Mouse (Mus musculus): Measurements from ENCODE around the gene Etl4. TPM values are rescaled to one million over a fixed set of nuclear protein-coding genes. Genes with fewer than 3 reads are reported as not detected.

The Etl4 gene
- polyA plus RNA-seq, 1 experiment = 154 TPM

GRCm38 (mm10) chr2:20394083-20394482 is 484.5 kb downstream of the Etl4 start:
- no peak overlapping the region for H3K4me3 ChIP-seq (ENCODE audit: low read depth, low read length)
- H3K9me3 ChIP-seq (replicated peaks; ENCODE audit: control insufficient read depth, insufficient read depth, low read length, poor library complexity, severe bottlenecking) = peaks cover 3% of the 10 kb centered on the region
- H3K27ac ChIP-seq (ENCODE audit: insufficient read depth, low read length) = no peak overlapping the region
- no peaks in the 10 kb centered on the region for H3K27me3 ChIP-seq (ENCODE audit: control insufficient read depth, insufficient read depth, low read length, poor library complexity, severe bottlenecking)
- no peaks in the 10 kb centered on the region for H3K36me3 ChIP-seq (ENCODE audit: control insufficient read depth, insufficient read depth, low read length, poor library complexity, severe bottlenecking)
- H3K4me1 ChIP-seq (ENCODE audit: control insufficient read depth, insufficient read depth, low read length) = no peaks in the 10 kb centered on the region
- H3K9ac ChIP-seq (ENCODE audit: low read depth, poor library complexity, severe bottlenecking) = no peak overlapping the region
- TF ChIP-seq POLR2A (IDR thresholded peaks at IDR 0.05; ENCODE audit: insufficient read depth, low read length) (no peak), CTCF (IDR thresholded peaks at IDR 0.05; ENCODE audit: low read depth, low read length) (no peak), EP300 (IDR thresholded peaks at IDR 0.05; ENCODE audit: insufficient read depth, low read depth, low read length) (no peak)

GRCm38 (mm10) chr2:20396978-20397377 is 487.4 kb downstream of the Etl4 start:
- no peak overlapping the region for H3K9ac ChIP-seq (ENCODE audit: low read depth, poor library complexity, severe bottlenecking)
- no peaks in the 10 kb centered on the region for H3K4me1 ChIP-seq (ENCODE audit: control insufficient read depth, insufficient read depth, low read length)
- no peaks in the 10 kb centered on the region for H3K27me3 ChIP-seq (ENCODE audit: control insufficient read depth, insufficient read depth, low read length, poor library complexity, severe bottlenecking)
- no peaks in the 10 kb centered on the region for H3K9me3 ChIP-seq (replicated peaks; ENCODE audit: control insufficient read depth, insufficient read depth, low read length, poor library complexity, severe bottlenecking)
- H3K27ac ChIP-seq (ENCODE audit: insufficient read depth, low read length) = no peak overlapping the region
- no peak for TF ChIP-seq POLR2A (IDR thresholded peaks at IDR 0.05; ENCODE audit: insufficient read depth, low read length)
- TF ChIP-seq CTCF (IDR thresholded peaks at IDR 0.05; ENCODE audit: low read depth, low read length) = no peak
- TF ChIP-seq EP300 (IDR thresholded peaks at IDR 0.05; ENCODE audit: insufficient read depth, low read depth, low read length) = no peak
- no peak overlapping the region for H3K4me3 ChIP-seq (ENCODE audit: low read depth, low read length)
- H3K36me3 ChIP-seq (ENCODE audit: control insufficient read depth, insufficient read depth, low read length, poor library complexity, severe bottlenecking) = no peaks in the 10 kb centered on the region

GRCm38 (mm10) chr2:20400556-20400955 is 491.0 kb downstream of the Etl4 start:
- Histone ChIP-seq H3K9ac (ENCODE audit: low read depth, poor library complexity, severe bottlenecking) (no peak overlapping the region), H3K4me3 (ENCODE audit: low read depth, low read length) (no peak overlapping the region), H3K27me3 (ENCODE audit: control insufficient read depth, insufficient read depth, low read length, poor library complexity, severe bottlenecking) (no peaks in the 10 kb centered on the region), H3K4me1 (ENCODE audit: control insufficient read depth, insufficient read depth, low read length) (no peaks in the 10 kb centered on the region), H3K36me3 (ENCODE audit: control insufficient read depth, insufficient read depth, low read length, poor library complexity, severe bottlenecking) (no peaks in the 10 kb centered on the region), H3K9me3 (replicated peaks; ENCODE audit: control insufficient read depth, insufficient read depth, low read length, poor library complexity, severe bottlenecking) (no peaks in the 10 kb centered on the region), H3K27ac (ENCODE audit: insufficient read depth, low read length) (no peak overlapping the region)
- no peak for TF ChIP-seq POLR2A (IDR thresholded peaks at IDR 0.05; ENCODE audit: insufficient read depth, low read length)
- TF ChIP-seq CTCF (IDR thresholded peaks at IDR 0.05; ENCODE audit: low read depth, low read length) = no peak
- TF ChIP-seq EP300 (IDR thresholded peaks at IDR 0.05; ENCODE audit: insufficient read depth, low read depth, low read length) = no peak

- Histone ChIP-seq H3K9me3 (replicated peaks; ENCODE audit: control insufficient read depth, insufficient read depth, low read length, poor library complexity, severe bottlenecking) (no peaks in the 10 kb centered on the region), H3K4me1 (ENCODE audit: control insufficient read depth, insufficient read depth, low read length) (no peaks in the 10 kb centered on the region), H3K36me3 (ENCODE audit: control insufficient read depth, insufficient read depth, low read length, poor library complexity, severe bottlenecking) (no peaks in the 10 kb centered on the region), H3K4me3 (ENCODE audit: low read depth, low read length) (no peak overlapping the region), H3K27ac (ENCODE audit: insufficient read depth, low read length) (no peak overlapping the region), H3K9ac (ENCODE audit: low read depth, poor library complexity, severe bottlenecking) (no peak overlapping the region), H3K27me3 (ENCODE audit: control insufficient read depth, insufficient read depth, low read length, poor library complexity, severe bottlenecking) (no peaks in the 10 kb centered on the region)
- TF ChIP-seq EP300 (IDR thresholded peaks at IDR 0.05; ENCODE audit: insufficient read depth, low read depth, low read length) = no peak
Observed at GRCm38 (mm10) chr2:20404395-20404794, 494.8 kb downstream of the Etl4 start.

- Histone ChIP-seq H3K27ac (ENCODE audit: insufficient read depth, low read length) (no peak overlapping the region), H3K4me1 (ENCODE audit: control insufficient read depth, insufficient read depth, low read length) (no peaks in the 10 kb centered on the region), H3K9me3 (replicated peaks; ENCODE audit: control insufficient read depth, insufficient read depth, low read length, poor library complexity, severe bottlenecking) (no peaks in the 10 kb centered on the region), H3K27me3 (ENCODE audit: control insufficient read depth, insufficient read depth, low read length, poor library complexity, severe bottlenecking) (no peaks in the 10 kb centered on the region), H3K36me3 (ENCODE audit: control insufficient read depth, insufficient read depth, low read length, poor library complexity, severe bottlenecking) (no peaks in the 10 kb centered on the region), H3K9ac (ENCODE audit: low read depth, poor library complexity, severe bottlenecking) (no peak overlapping the region), H3K4me3 (ENCODE audit: low read depth, low read length) (no peak overlapping the region)
- TF ChIP-seq EP300 (IDR thresholded peaks at IDR 0.05; ENCODE audit: insufficient read depth, low read depth, low read length) (no peak), POLR2A (IDR thresholded peaks at IDR 0.05; ENCODE audit: insufficient read depth, low read length) (no peak), CTCF (IDR thresholded peaks at IDR 0.05; ENCODE audit: low read depth, low read length) (no peak)
Observed at GRCm38 (mm10) chr2:20407101-20407500, 497.5 kb downstream of the Etl4 start.

- H3K9me3 ChIP-seq (replicated peaks; ENCODE audit: control insufficient read depth, insufficient read depth, low read length, poor library complexity, severe bottlenecking) = no peaks in the 10 kb centered on the region
- H3K36me3 ChIP-seq (ENCODE audit: control insufficient read depth, insufficient read depth, low read length, poor library complexity, severe bottlenecking) = no peaks in the 10 kb centered on the region
- H3K27ac ChIP-seq (ENCODE audit: insufficient read depth, low read length) = no peak overlapping the region
- no peaks in the 10 kb centered on the region for H3K27me3 ChIP-seq (ENCODE audit: control insufficient read depth, insufficient read depth, low read length, poor library complexity, severe bottlenecking)
- no peak for TF ChIP-seq POLR2A (IDR thresholded peaks at IDR 0.05; ENCODE audit: insufficient read depth, low read length)
- no peak for TF ChIP-seq EP300 (IDR thresholded peaks at IDR 0.05; ENCODE audit: insufficient read depth, low read depth, low read length)
- peak; percentile 65 for TF ChIP-seq CTCF (IDR thresholded peaks at IDR 0.05; ENCODE audit: low read depth, low read length)
- H3K4me3 ChIP-seq (ENCODE audit: low read depth, low read length) = no peak overlapping the region
- no peaks in the 10 kb centered on the region for H3K4me1 ChIP-seq (ENCODE audit: control insufficient read depth, insufficient read depth, low read length)
- no peak overlapping the region for H3K9ac ChIP-seq (ENCODE audit: low read depth, poor library complexity, severe bottlenecking)
Observed at GRCm38 (mm10) chr2:20414856-20415255, 505.3 kb downstream of the Etl4 start.
